Mouse (Mus musculus): ENCODE data around the gene Olfr648.

GRCm38 (mm10) chr7:104175085-104175484, 8.1 kb downstream of the Olfr648 start:
- no peak for TF ChIP-seq CTCF (IDR thresholded peaks at IDR 0.05)
- TF ChIP-seq EP300 (IDR thresholded peaks at IDR 0.05): no peak
